Mouse (Mus musculus): Measurements from ENCODE around the gene Krtap9-3. TPM values are rescaled to one million over a fixed set of nuclear protein-coding genes. Genes with fewer than 3 reads are reported as not detected.
"Not testable (repeated sequence)": the region's sequence is repeated elsewhere in the genome, so short reads cannot be mapped to it uniquely, and the experiment has no call there.

Krtap9-3 gene
- polyA plus RNA-seq, 1 experiment, result not detected

DNA sequence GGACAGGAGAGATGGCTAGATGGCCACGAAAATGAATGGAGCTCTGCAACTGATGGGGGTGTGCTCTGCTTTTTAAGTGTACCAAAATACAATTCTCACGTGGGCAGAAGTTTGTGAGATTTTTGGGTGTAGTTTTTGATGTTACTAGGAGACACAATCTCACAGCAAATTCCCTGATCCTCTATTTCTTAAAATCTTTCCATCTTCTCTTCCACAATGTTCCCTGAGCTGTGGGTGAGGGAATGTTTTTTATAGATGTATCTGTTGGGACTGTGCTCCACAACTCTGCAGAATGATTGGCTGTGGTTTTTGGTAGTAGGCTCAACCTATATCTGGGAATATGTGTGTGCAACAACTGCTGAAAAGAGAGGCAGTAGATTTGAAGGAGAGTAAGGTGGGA lies 35.4 kb upstream of the Krtap9-3 start:
- no peak for DNase-seq (ENCODE audit: low read depth in 1 of 2, low spot score in 2 of 2)
- H3K4me3 ChIP-seq (ENCODE audit: extremely low read depth, insufficient read depth, insufficient read length), result no peak overlapping the region
- no peaks in the 10 kb centered on the region for H3K36me3 ChIP-seq (ENCODE audit: control insufficient read depth, insufficient read depth, low read length)
- no peaks in the 10 kb centered on the region for H3K4me1 ChIP-seq (ENCODE audit: control insufficient read depth, insufficient read depth, insufficient read length)
- H3K27ac ChIP-seq (ENCODE audit: insufficient read depth, low read length), result no peak overlapping the region
- TF ChIP-seq POLR2A (IDR thresholded peaks at IDR 0.05; ENCODE audit: low read depth, low read length), result no peak
- no peak for TF ChIP-seq CTCF (IDR thresholded peaks at IDR 0.05; ENCODE audit: extremely low read depth, insufficient read depth, insufficient read length, insufficient replicate concordance)
- no peaks in the 10 kb centered on the region for H3K27me3 ChIP-seq (ENCODE audit: control insufficient read depth, insufficient read depth, low read length)
- 59% methylated on average over 2 of the region's 2 CpGs for WGBS

DNA sequence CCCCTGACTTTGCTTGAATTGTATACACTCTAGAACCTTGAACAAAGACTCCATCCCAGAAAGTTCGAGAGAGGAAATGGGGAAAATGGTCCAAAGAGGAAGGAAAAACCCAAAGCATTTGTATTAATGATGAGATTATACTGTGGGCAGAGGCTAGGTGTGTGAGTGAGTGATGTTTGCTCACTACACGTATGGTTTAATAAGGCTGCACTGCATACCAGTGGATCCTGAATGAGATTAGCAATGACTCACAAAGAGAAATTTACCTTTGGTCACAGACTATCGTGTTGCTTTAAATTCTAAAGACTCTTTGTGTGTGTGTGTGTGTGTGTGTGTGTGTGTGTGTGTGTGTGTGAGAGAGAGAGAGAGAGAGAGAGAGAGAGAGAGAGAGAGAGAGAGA lies 33.0 kb upstream of the Krtap9-3 start:
- 76% methylated on average over 3 of the region's 3 CpGs for WGBS
- H3K27ac ChIP-seq (ENCODE audit: insufficient read depth, low read length), result no peak overlapping the region
- DNase-seq (ENCODE audit: low read depth in 1 of 2, low spot score in 2 of 2), result no peak
- no peak overlapping the region for H3K4me3 ChIP-seq (ENCODE audit: extremely low read depth, insufficient read depth, insufficient read length)
- H3K27me3 ChIP-seq (ENCODE audit: control insufficient read depth, insufficient read depth, low read length), result no peaks in the 10 kb centered on the region
- no peaks in the 10 kb centered on the region for H3K4me1 ChIP-seq (ENCODE audit: control insufficient read depth, insufficient read depth, insufficient read length)
- H3K36me3 ChIP-seq (ENCODE audit: control insufficient read depth, insufficient read depth, low read length), result no peaks in the 10 kb centered on the region
- TF ChIP-seq POLR2A (IDR thresholded peaks at IDR 0.05; ENCODE audit: low read depth, low read length) (no peak), CTCF (IDR thresholded peaks at IDR 0.05; ENCODE audit: extremely low read depth, insufficient read depth, insufficient read length, insufficient replicate concordance) (no peak)

DNA sequence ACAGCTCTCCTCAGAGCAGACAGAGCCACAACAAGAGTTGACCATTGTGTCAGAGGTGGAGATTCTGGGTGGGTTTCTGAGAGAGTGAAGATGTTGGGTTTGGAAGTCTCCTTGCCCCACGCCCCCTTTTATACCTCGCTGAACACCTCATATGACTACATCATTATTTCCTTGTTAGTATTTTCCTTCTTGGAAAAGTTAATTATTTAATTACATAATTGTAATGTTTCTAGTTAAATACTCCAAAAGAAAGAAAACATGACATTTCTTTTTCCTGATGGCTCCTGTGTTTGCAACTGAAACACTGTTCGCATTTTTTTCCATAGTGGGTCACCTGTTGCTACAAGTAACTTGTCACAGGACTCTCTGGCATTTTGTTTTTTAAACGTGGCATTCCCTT lies 30.2 kb upstream of the Krtap9-3 start, which contains the start of gene Krtap4-1:
Krtap4-1 (minus strand) TSS at position 101 of the 400 bp plus-strand sequence.
- no peak for DNase-seq (ENCODE audit: low read depth in 1 of 2, low spot score in 2 of 2)
- Histone ChIP-seq H3K27me3 (ENCODE audit: control insufficient read depth, insufficient read depth, low read length) (no peaks in the 10 kb centered on the region), H3K4me3 (ENCODE audit: extremely low read depth, insufficient read depth, insufficient read length) (no peak within 1 kb of the TSS), H3K4me1 (ENCODE audit: control insufficient read depth, insufficient read depth, insufficient read length) (no peaks in the 10 kb centered on the region), H3K27ac (ENCODE audit: insufficient read depth, low read length) (no peak within 1 kb of the TSS), H3K36me3 (ENCODE audit: control insufficient read depth, insufficient read depth, low read length) (no peaks in the 10 kb centered on the region)
- TF ChIP-seq POLR2A (IDR thresholded peaks at IDR 0.05; ENCODE audit: low read depth, low read length) (no peak), CTCF (IDR thresholded peaks at IDR 0.05; ENCODE audit: extremely low read depth, insufficient read depth, insufficient read length, insufficient replicate concordance) (no peak)
- WGBS, result 86% methylated on average over 4 of the region's 4 CpGs

DNA sequence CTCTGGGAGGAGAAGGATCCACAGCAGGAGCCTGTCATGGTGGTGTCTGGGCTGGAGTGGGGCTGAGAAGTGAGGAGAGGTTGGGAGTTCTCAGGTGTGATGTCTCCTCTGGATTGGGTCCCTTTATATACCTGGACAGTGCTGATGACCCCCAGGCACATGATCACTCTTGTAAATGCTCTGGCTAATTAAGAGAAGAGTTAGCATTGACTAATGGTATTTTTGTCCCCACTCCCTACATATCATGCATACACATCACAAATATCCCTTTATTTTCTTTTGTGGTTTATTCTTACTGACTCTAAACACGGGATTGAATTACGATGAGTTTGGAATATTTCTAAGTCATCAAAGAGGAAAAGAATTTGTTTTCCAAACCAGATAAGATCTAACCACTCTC lies 22.4 kb upstream of the Krtap9-3 start, which contains the start of gene Gm11562:
Gm11562 (minus strand) TSS at position 101 of the 400 bp plus-strand sequence.
- Histone ChIP-seq H3K4me1 (ENCODE audit: control insufficient read depth, insufficient read depth, insufficient read length) (no peaks in the 10 kb centered on the region), H3K4me3 (ENCODE audit: extremely low read depth, insufficient read depth, insufficient read length) (no peak within 1 kb of the TSS), H3K27me3 (ENCODE audit: control insufficient read depth, insufficient read depth, low read length) (no peaks in the 10 kb centered on the region), H3K27ac (ENCODE audit: insufficient read depth, low read length) (no peak within 1 kb of the TSS), H3K36me3 (ENCODE audit: control insufficient read depth, insufficient read depth, low read length) (no peaks in the 10 kb centered on the region)
- 78% methylated on average over 2 of the region's 2 CpGs for WGBS
- no peak for TF ChIP-seq CTCF (IDR thresholded peaks at IDR 0.05; ENCODE audit: extremely low read depth, insufficient read depth, insufficient read length, insufficient replicate concordance)
- DNase-seq (ENCODE audit: low read depth in 1 of 2, low spot score in 2 of 2), result no peak

DNA sequence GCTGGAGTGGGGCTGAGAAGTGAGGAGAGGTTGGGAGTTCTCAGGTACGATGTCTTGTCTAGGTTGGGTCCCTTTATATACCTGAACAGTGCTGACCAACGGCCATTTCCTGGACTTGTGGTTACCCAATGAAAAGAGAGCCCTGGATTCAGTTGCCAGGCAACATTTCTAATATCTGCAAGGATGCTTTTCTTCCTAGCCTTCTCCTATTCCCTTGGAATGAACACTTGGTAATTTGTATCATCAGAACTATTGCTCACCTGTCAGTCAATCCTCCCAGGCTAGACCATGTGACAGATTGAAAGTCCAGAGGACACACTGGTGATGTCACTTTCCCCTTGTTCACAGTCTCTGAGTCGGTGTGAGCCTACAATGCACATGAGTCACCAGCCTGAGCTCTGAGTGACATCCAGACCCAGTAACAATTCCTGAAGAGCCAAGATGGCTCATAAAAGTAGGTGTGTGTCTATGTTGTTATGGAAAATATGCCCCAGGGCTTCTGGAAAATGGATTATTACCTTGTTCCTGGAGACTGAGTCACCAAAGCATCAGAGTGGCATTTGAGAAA lies 17.0 kb upstream of the Krtap9-3 start, which contains the start of gene Krtap2-4:
Krtap2-4 (minus strand) TSS at position 51 of the 568 bp plus-strand sequence.
- WGBS, result 62% methylated on average over 3 of the region's 3 CpGs
- no peak for DNase-seq (ENCODE audit: low read depth in 1 of 2, low spot score in 2 of 2)
- H3K4me1 ChIP-seq (ENCODE audit: control insufficient read depth, insufficient read depth, insufficient read length), result no peaks in the 10 kb centered on the region

DNA sequence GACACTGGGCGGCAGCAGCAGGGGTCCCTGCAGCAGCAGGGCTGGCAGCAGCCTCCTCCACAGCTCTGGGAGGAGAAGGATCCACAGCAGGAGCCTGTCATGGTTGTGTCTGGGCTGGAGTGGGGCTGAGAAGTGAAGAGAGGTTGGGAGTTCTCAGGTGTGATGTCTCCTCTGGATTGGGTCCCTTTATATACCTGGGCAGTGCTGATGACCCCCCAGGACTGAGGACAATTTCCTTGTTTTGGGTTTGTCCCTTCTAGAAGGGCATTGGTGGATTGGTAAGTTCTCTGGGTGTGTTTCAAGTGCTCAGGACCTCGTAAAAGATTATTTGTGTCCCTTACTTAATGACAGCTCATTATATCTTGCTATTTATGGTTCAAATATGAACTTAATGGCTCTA lies 12.2 kb upstream of the Krtap9-3 start, which contains the start of gene Gm11937:
Gm11937 (minus strand) TSS at position 101 of the 400 bp plus-strand sequence.
- H3K36me3 ChIP-seq (ENCODE audit: control insufficient read depth, insufficient read depth, low read length); H3K27me3 ChIP-seq (ENCODE audit: control insufficient read depth, insufficient read depth, low read length); H3K4me1 ChIP-seq (ENCODE audit: control insufficient read depth, insufficient read depth, insufficient read length); DNase-seq (ENCODE audit: low read depth in 1 of 2, low spot score in 2 of 2); H3K27ac ChIP-seq (ENCODE audit: insufficient read depth, low read length); H3K4me3 ChIP-seq (ENCODE audit: extremely low read depth, insufficient read depth, insufficient read length): not testable (repeated sequence)
- WGBS, result 73% methylated on average over 2 of the region's 2 CpGs

More for the DNA sequence above, 17.0 kb upstream of the Krtap9-3 start, which contains the start of gene Krtap2-4:
- H3K27me3 ChIP-seq (ENCODE audit: control insufficient read depth, insufficient read depth, low read length), result no peaks in the 10 kb centered on the region
- no peaks in the 10 kb centered on the region for H3K36me3 ChIP-seq (ENCODE audit: control insufficient read depth, insufficient read depth, low read length)
- H3K27ac ChIP-seq (ENCODE audit: insufficient read depth, low read length), result no peak within 1 kb of the TSS
- no peak for TF ChIP-seq CTCF (IDR thresholded peaks at IDR 0.05; ENCODE audit: extremely low read depth, insufficient read depth, insufficient read length, insufficient replicate concordance)
- no peak for TF ChIP-seq POLR2A (IDR thresholded peaks at IDR 0.05; ENCODE audit: low read depth, low read length)
- no peak within 1 kb of the TSS for H3K4me3 ChIP-seq (ENCODE audit: extremely low read depth, insufficient read depth, insufficient read length)

DNA sequence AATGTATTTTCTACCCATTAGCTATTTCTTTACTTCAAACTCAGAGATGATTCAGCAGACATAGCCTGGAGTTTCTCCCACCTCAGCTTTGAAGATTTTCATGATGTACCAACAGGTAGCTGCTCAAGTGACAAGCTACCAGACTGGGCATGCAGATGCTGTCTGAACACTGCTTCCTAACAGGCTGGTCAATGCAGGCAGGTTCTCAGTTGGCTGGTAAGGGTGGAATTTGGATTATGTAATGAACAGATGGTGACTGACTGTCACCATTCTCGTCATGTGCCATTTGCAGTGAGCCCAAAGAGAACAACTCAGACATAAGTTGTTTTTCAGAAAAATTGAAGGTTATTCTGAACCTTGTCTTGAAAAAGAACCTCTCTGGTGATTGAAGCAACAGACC lies 11.2 kb upstream of the Krtap9-3 start:
- no peak overlapping the region for H3K4me3 ChIP-seq (ENCODE audit: extremely low read depth, insufficient read depth, insufficient read length)

DNA sequence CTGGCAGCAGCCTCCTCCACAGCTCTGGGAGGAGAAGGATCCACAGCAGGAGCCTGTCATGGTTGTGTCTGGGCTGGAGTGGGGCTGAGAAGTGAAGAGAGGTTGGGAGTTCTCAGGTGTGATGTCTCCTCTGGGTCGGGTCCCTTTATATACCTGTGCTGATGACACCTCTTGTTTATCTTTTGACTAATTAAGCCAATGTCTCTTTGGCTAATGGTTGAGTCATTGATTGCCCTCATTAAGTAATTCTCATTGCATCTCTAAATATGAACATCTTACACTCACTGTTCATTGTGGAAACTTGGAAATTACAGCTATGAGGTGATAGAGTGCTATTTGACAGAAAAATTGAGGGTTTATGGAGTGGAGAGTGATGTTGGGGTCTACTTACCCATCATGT lies 5.3 kb upstream of the Krtap9-3 start, which contains the start of gene Gm11938:
Gm11938 (minus strand) TSS at position 101 of the 400 bp plus-strand sequence.
- WGBS, result 52% methylated on average over 1 of the region's 1 CpGs
- H3K27me3 ChIP-seq (ENCODE audit: control insufficient read depth, insufficient read depth, low read length); H3K4me1 ChIP-seq (ENCODE audit: control insufficient read depth, insufficient read depth, insufficient read length); H3K4me3 ChIP-seq (ENCODE audit: extremely low read depth, insufficient read depth, insufficient read length); H3K27ac ChIP-seq (ENCODE audit: insufficient read depth, low read length); DNase-seq (ENCODE audit: low read depth in 1 of 2, low spot score in 2 of 2); H3K36me3 ChIP-seq (ENCODE audit: control insufficient read depth, insufficient read depth, low read length): not testable (repeated sequence)

More for the DNA sequence above, 11.2 kb upstream of the Krtap9-3 start:
- Histone ChIP-seq H3K4me1 (ENCODE audit: control insufficient read depth, insufficient read depth, insufficient read length) (no peaks in the 10 kb centered on the region), H3K27me3 (ENCODE audit: control insufficient read depth, insufficient read depth, low read length) (no peaks in the 10 kb centered on the region), H3K27ac (ENCODE audit: insufficient read depth, low read length) (no peak overlapping the region), H3K36me3 (ENCODE audit: control insufficient read depth, insufficient read depth, low read length) (no peaks in the 10 kb centered on the region)
- WGBS, result 58% methylated on average over 1 of the region's 1 CpGs
- TF ChIP-seq CTCF (IDR thresholded peaks at IDR 0.05; ENCODE audit: extremely low read depth, insufficient read depth, insufficient read length, insufficient replicate concordance) (no peak), POLR2A (IDR thresholded peaks at IDR 0.05; ENCODE audit: low read depth, low read length) (no peak)
- no peak for DNase-seq (ENCODE audit: low read depth in 1 of 2, low spot score in 2 of 2)
